Mouse (Mus musculus) central nervous system, embryonic 11.5 days (tissue): Measurements from ENCODE around the gene Akr1c14. TPM values are rescaled to one million over a fixed set of nuclear protein-coding genes. Genes with fewer than 3 reads are reported as not detected.

Experiments used
- polyA plus RNA-seq: library from polyadenylated mRNA; depleted of rRNA; stranded (reverse); fragments of >200 nt; gene quantifications from 2 replicates; pipeline ENCODE4 v1.2.3, GENCODE M21; 2012; rRNA removed

Akr1c14 gene
- polyA plus RNA-seq = 0.10 and 0.31 TPM in 2 replicates

DNA sequence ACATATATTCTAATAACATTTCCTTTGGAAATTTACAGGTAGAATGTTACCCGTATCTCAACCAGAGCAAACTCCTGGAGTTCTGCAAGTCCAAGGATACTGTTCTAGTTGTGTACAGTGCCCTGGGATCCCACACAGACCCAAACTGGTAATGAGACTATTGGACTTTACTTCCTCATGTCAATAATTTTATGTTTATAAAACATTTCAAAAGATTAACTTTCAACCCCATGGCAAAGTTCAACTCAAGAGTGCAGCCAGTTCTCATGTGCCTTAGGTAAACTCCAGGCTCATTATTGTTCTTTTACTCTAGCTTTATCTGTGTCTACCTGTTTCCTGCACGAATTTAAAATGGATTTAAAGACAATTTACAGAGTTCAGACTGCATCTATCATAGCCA, at the start of gene Akr1c14:
Gene Akr1c14, plus strand, starts transcription at position 293 of the 400 bp plus-strand sequence.

Other genes starting within 250 kb of the Akr1c14 start
- 0.42 and 0.57 TPM in 2 replicates for gene Calml3, start 244.7 kb upstream of the Akr1c14 start, polyA plus RNA-seq
- gene Calm4, start 211.3 kb upstream of the Akr1c14 start, polyA plus RNA-seq = 0.06 TPM in 1 of 2 replicates, not detected in the other
- gene Calm5, start 194.8 kb upstream of the Akr1c14 start, polyA plus RNA-seq = not detected in 2 replicates
- gene Net1, start 130.8 kb upstream of the Akr1c14 start, polyA plus RNA-seq = 23.6 and 44.8 TPM in 2 replicates
- gene Tubal3, start 130.7 kb upstream of the Akr1c14 start, polyA plus RNA-seq = not detected in 2 replicates
- gene Ucn3, start 103.7 kb upstream of the Akr1c14 start, polyA plus RNA-seq = not detected in 2 replicates
- not detected in 2 replicates for gene Akr1c18, start 101.6 kb downstream of the Akr1c14 start, polyA plus RNA-seq
- 1.2 and 1.4 TPM in 2 replicates for gene Akr1c13, start 142.1 kb downstream of the Akr1c14 start, polyA plus RNA-seq
- 1.5 and 2.0 TPM in 2 replicates for gene Akr1c19, start 179.7 kb downstream of the Akr1c14 start, polyA plus RNA-seq
- gene Akr1c12, start 230.4 kb downstream of the Akr1c14 start, polyA plus RNA-seq = 0.53 and 1.0 TPM in 2 replicates